In the genomic region with DNA sequence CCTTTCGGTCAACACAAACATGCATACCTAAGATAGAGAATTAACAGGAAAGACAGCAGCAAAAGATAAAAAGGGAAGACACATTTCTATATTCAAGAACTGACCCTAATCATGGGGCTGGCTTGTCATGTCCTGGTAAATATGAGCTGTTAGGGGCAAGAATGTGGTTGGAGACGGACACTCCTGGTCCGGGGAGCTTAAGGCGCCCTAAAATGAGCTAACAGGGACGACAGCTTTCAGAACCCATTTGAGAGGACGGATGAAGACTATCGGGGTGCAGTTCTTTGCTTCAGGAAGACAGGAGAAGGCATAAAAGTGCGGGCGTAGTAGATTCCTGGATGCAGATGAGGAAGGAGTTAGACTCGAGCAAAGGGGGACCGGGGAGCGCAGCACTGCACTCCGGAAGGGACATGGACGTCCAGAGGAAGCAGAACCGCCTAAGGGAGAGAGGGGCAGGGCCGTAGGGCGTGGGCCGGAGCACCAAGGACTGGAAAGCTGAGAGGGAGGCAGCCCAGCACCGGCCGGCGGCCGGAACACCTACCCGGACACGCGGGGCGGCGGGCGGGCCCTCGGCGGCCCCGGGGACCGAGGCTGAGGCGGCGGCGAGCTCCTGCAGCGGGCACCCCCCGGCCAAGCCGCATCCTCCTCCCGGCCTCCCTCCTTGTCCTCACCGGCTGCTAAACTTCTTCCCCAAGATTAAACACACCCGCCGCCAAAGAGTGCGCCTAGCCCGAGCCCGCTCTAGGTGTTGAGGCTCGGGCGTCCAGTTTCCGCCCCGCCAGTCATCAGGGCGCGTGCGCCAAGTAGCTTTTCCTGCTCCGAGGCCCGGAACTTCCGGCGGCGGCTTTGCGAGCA, we compare ENCODE assay signal across 8 mouse cellular contexts. TPM values are rescaled to one million over a fixed set of nuclear protein-coding genes. Genes with fewer than 3 reads are reported as not detected.
DNase-seq lines count a peak whose midpoint lies in the region; ATAC-seq and TF ChIP-seq lines count a peak whose summit lies in the region.

A gene (minus strand): TSS at position 805 of the 855 bp plus-strand sequence.

- H3K4me3 ChIP-seq in bone marrow, adult 2 months (replicated peaks; ENCODE audit: control insufficient read depth, low read depth, low read length): peak within 1 kb of the TSS; percentile 88
- H3K4me3 ChIP-seq in embryonic facial prominence, embryonic 15.5 days (replicated peaks): peak within 1 kb of the TSS; percentile 98
- H3K4me3 ChIP-seq in limb, embryonic 13.5 days: peak within 1 kb of the TSS; percentile 95
- H3K4me3 ChIP-seq in midbrain, embryonic 15.5 days: peak within 1 kb of the TSS; percentile 92

- peak; percentile 85 for ATAC-seq in embryonic facial prominence, embryonic 15.5 days (ENCODE audit: insufficient number of reproducible peaks, low FRiP score, low TSS enrichment, low read depth)
- peak; percentile 96 for ATAC-seq in limb, embryonic 13.5 days (ENCODE audit: low FRiP score, low read depth)
- ATAC-seq in midbrain, embryonic 15.5 days (replicated peaks): peak; percentile 98

- H3K36me3 ChIP-seq in embryonic facial prominence, embryonic 15.5 days: no peaks in the 10 kb centered on the region
- no peaks in the 10 kb centered on the region for H3K36me3 ChIP-seq in limb, embryonic 13.5 days
- H3K36me3 ChIP-seq in midbrain, embryonic 15.5 days (replicated peaks): no peaks in the 10 kb centered on the region

- TF ChIP-seq CTCF in bone marrow, adult 2 months (IDR thresholded peaks at IDR 0.05; ENCODE audit: control insufficient read depth, insufficient read depth, low read length): no peak

- 1% methylated on average over 53 of the region's 58 CpGs for whole genome bisulfite sequencing in bone marrow, adult 2 months
- WGBS in embryonic facial prominence, embryonic 15.5 days: 2% methylated on average over 50 of the region's 58 CpGs
- WGBS in limb, embryonic 13.5 days: 2% methylated on average over 45 of the region's 58 CpGs
- WGBS in midbrain, embryonic 15.5 days: 2% methylated on average over 58 of the region's 58 CpGs

- peak within 1 kb of the TSS; percentile 92 for H3K27ac ChIP-seq in bone marrow, adult 2 months (ENCODE audit: control insufficient read depth, insufficient read depth, low read depth, low read length, poor library complexity)
- H3K27ac ChIP-seq in embryonic facial prominence, embryonic 15.5 days (replicated peaks): peak within 1 kb of the TSS; percentile 74; the same call in 1 of the 2 replicates
- peak within 1 kb of the TSS; percentile 69 for H3K27ac ChIP-seq in limb, embryonic 13.5 days
- peak within 1 kb of the TSS; percentile 80 for H3K27ac ChIP-seq in midbrain, embryonic 15.5 days

- H3K9ac ChIP-seq in embryonic facial prominence, embryonic 15.5 days: peak within 1 kb of the TSS; percentile 90
- peak within 1 kb of the TSS; percentile 97 for H3K9ac ChIP-seq in limb, embryonic 13.5 days
- H3K9ac ChIP-seq in midbrain, embryonic 15.5 days: peak within 1 kb of the TSS; percentile 93

- DNase-seq in A20 (ENCODE audit: low read depth, low spot score): peak; percentile 88
- DNase-seq in heart, adult 9 months (ENCODE audit: low spot score in 2 of 2): peak; percentile 79 to 83
- peak; percentile 89 for DNase-seq in kidney, adult 9 months
- peak; percentile 71 to 78 for DNase-seq in spleen, adult 18-20 months

- H3K9me3 ChIP-seq in embryonic facial prominence, embryonic 15.5 days (replicated peaks): no peaks in the 10 kb centered on the region
- no peaks in the 10 kb centered on the region for H3K9me3 ChIP-seq in limb, embryonic 13.5 days
- H3K9me3 ChIP-seq in midbrain, embryonic 15.5 days: no peaks in the 10 kb centered on the region

- peak within 1 kb of the TSS; percentile 67 for H3K4me2 ChIP-seq in embryonic facial prominence, embryonic 15.5 days (replicated peaks)
- H3K4me2 ChIP-seq in limb, embryonic 13.5 days (replicated peaks): peak within 1 kb of the TSS; percentile 79
- H3K4me2 ChIP-seq in midbrain, embryonic 15.5 days: peak within 1 kb of the TSS; percentile 87

- no peaks in the 10 kb centered on the region; the same call in 1 of the 2 replicates for H3K4me1 ChIP-seq in bone marrow, adult 2 months (ENCODE audit: control insufficient read depth, insufficient read depth, low read length)
- H3K4me1 ChIP-seq in embryonic facial prominence, embryonic 15.5 days: peaks cover 8% of the 10 kb centered on the region
- H3K4me1 ChIP-seq in limb, embryonic 13.5 days: peaks cover 12% of the 10 kb centered on the region
- peaks cover 16% of the 10 kb centered on the region for H3K4me1 ChIP-seq in midbrain, embryonic 15.5 days

- peaks cover 15% of the 10 kb centered on the region; the same call in 1 of the 2 replicates for H3K27me3 ChIP-seq in embryonic facial prominence, embryonic 15.5 days
- H3K27me3 ChIP-seq in limb, embryonic 13.5 days: peaks cover 4% of the 10 kb centered on the region
- peaks cover 9% of the 10 kb centered on the region; the same call in 1 of the 2 replicates for H3K27me3 ChIP-seq in midbrain, embryonic 15.5 days (replicated peaks)

- TF ChIP-seq POLR2A in bone marrow, adult 2 months (IDR thresholded peaks at IDR 0.05; ENCODE audit: borderline replicate concordance, control insufficient read depth, low read depth, low read length): peak; percentile 77; the same call in 1 of the 2 replicates

RNA-seq across cellular contexts. Expression of the gene that starts here (rescaled TPM):
- polyA plus RNA-seq in bone marrow, adult 2 months (2011; ENCODE audit: insufficient read depth, insufficient read length, low replicate concordance, missing spikeins): 8.0 and 9.3 TPM in 2 replicates
- 12.6 and 13.8 TPM in 2 replicates for polyA plus RNA-seq in embryonic facial prominence, embryonic 15.5 days (2015; fragmentation: Nextera tagmentation; extraction: Ambion mirVana)
- 11.2 and 14.5 TPM in 2 replicates for polyA plus RNA-seq in limb, embryonic 13.5 days (2015; fragmentation: Nextera tagmentation; extraction: Ambion mirVana)
- 10.7 and 11.7 TPM in 2 replicates for polyA plus RNA-seq in midbrain, embryonic 15.5 days (2015; fragmentation: Nextera tagmentation; extraction: Ambion mirVana)

Comparison
In these comparisons a context has a peak if more than half of its experiments do, and no peak if none do; other contexts are left out.
1. Peak in every context shown above with its lines: DNase-seq, ATAC-seq, H3K4me3 ChIP-seq and H3K27ac ChIP-seq.